Mouse (Mus musculus): ENCODE measurements around the gene Btbd17. TPM values are rescaled to one million over a fixed set of nuclear protein-coding genes. Genes with fewer than 3 reads are reported as not detected.

Gene Btbd17
- polyA plus RNA-seq, 1 experiment from 2014 or later, result not detected

DNA sequence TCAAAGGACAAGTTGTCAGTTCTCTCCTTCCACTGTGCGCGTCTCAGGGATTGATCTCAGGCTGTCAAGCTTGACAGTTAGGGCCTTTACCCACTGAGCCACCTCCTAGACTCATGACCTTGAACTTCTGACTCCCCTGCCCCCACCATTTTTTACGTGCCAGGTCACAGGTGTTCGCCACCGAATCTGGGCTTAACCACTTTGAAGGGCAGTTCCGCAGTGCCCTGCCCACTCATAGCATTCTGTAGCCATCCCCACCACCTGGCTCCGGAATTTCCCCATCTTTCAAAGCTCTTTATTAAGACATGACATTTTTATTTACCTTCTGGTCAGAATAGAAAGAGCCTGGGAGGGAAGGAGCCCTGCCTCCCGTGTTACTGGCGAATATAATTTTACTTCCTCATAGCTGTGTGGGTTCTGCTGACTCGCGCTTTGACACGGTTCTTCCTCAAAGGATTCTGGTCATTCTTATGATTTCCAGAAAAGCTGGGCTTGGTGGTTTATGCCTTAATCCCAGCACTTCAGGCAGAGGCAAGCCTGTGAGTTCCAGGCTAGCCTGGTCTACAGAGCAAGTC is 48.1 kb downstream of the Btbd17 start:
- no peak overlapping the region for H3K27ac ChIP-seq (ENCODE audit: low read length)
- no peak overlapping the region for H3K4me2 ChIP-seq (ENCODE audit: low read depth, low read length)
- H3K9ac ChIP-seq (ENCODE audit: low read length), result no peak overlapping the region
- no peaks in the 10 kb centered on the region for H3K36me3 ChIP-seq (ENCODE audit: control insufficient read depth, insufficient read depth)
- no peaks in the 10 kb centered on the region for H3K9me3 ChIP-seq (replicated peaks; ENCODE audit: control insufficient read depth, low read length)
- no peak for ATAC-seq (replicated peaks; ENCODE audit: extremely low read depth, insufficient read depth, low FRiP score)
- 0 out of 2 replicates have a peak, but pooled peaks cover 3% of the 10 kb centered on the region for H3K27me3 ChIP-seq (ENCODE audit: control insufficient read depth, insufficient read depth, low read length)
- H3K4me1 ChIP-seq (ENCODE audit: control insufficient read depth, insufficient read depth, low read length), result no peaks in the 10 kb centered on the region
- WGBS, result 77% methylated on average over 12 of the region's 12 CpGs
- H3K4me3 ChIP-seq (ENCODE audit: low read length), result no peak overlapping the region

DNA sequence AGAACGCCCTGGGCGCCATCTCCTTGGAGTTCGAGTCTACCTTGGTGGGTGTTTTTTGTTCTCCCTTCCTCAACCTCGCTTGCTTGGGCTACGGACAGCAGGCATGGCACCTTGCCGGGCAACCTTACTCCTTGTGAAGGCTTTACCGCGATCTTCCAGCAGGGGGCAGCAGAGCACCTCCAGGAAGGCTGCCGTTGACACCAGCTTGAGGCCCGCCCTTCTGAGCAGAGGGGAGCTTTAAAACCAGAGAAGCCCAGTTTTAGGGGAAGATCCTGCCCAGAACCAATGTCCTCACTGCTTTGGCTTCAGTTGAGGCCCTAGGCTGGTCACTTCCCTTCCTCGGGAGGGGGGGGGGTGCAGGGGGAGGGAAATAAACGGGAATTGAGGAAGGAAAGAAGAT is 50.6 kb downstream of the Btbd17 start:
- H3K4me1 ChIP-seq (ENCODE audit: control insufficient read depth, insufficient read depth, low read length), result peaks cover 5% of the 10 kb centered on the region
- 1% methylated on average over 12 of the region's 12 CpGs for WGBS
- H3K9me3 ChIP-seq (replicated peaks; ENCODE audit: control insufficient read depth, low read length), result no peaks in the 10 kb centered on the region
- H3K9ac ChIP-seq (ENCODE audit: low read length), result 0 out of 2 replicates have a peak overlapping the region, but pooled peaks have one; percentile 5
- H3K4me2 ChIP-seq (ENCODE audit: low read depth, low read length), result peak overlapping the region; percentile 40; the same call in 1 of the 2 replicates
- H3K4me3 ChIP-seq (ENCODE audit: low read length), result no peak overlapping the region
- peak; percentile 63; the same call in 1 of the 2 replicates for ATAC-seq (replicated peaks; ENCODE audit: extremely low read depth, insufficient read depth, low FRiP score)
- H3K27me3 ChIP-seq (ENCODE audit: control insufficient read depth, insufficient read depth, low read length), result 0 out of 2 replicates have a peak, but pooled peaks cover 3% of the 10 kb centered on the region
- H3K36me3 ChIP-seq (ENCODE audit: control insufficient read depth, insufficient read depth), result no peaks in the 10 kb centered on the region
- no peak overlapping the region for H3K27ac ChIP-seq (ENCODE audit: low read length)

DNA sequence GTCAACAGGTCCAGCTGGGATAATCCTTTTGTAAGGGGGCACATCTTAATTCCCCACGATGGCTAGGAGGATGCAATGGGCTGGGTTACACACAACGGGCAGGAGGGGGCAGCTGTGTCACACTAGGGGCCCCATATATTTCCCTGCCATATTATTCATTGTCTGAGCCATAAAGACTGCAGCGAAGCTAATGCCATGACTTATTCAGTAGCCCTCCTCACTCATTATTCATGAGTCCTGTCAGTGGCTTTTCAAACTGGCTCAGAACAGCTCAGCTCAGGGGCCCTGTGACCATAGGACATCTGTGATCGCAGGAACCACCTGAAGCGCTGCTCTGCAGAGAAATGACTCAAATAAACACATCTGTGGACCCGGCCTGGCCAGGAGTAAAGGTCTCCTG is 54.3 kb downstream of the Btbd17 start:
- Histone ChIP-seq H3K27ac (ENCODE audit: low read length) (no peak overlapping the region), H3K4me1 (ENCODE audit: control insufficient read depth, insufficient read depth, low read length) (peaks cover 5% of the 10 kb centered on the region), H3K9me3 (replicated peaks; ENCODE audit: control insufficient read depth, low read length) (no peaks in the 10 kb centered on the region), H3K4me3 (ENCODE audit: low read length) (no peak overlapping the region), H3K4me2 (ENCODE audit: low read depth, low read length) (no peak overlapping the region), H3K9ac (ENCODE audit: low read length) (no peak overlapping the region), H3K36me3 (ENCODE audit: control insufficient read depth, insufficient read depth) (no peaks in the 10 kb centered on the region), H3K27me3 (ENCODE audit: control insufficient read depth, insufficient read depth, low read length) (0 out of 2 replicates have a peak, but pooled peaks cover 3% of the 10 kb centered on the region)
- ATAC-seq (replicated peaks; ENCODE audit: extremely low read depth, insufficient read depth, low FRiP score), result no peak
- WGBS, result 60% methylated on average over 6 of the region's 6 CpGs

Other genes with a start within 250 kb of the Btbd17 start
- 509 and 560 TPM in 2 replicates for gene Rpl38, start 127.4 kb downstream of the Btbd17 start, polyA plus RNA-seq (2015; fragmentation: Nextera tagmentation; extraction: Ambion mirVana)
- gene Ttyh2, start 120.5 kb downstream of the Btbd17 start, polyA plus RNA-seq (2015; fragmentation: Nextera tagmentation; extraction: Ambion mirVana), result 11.4 and 11.9 TPM in 2 replicates
- gene Dnaic2, start 68.5 kb downstream of the Btbd17 start, polyA plus RNA-seq (2015; fragmentation: Nextera tagmentation; extraction: Ambion mirVana), result 1.1 and 1.3 TPM in 2 replicates
- gene Kif19a, start 30.6 kb downstream of the Btbd17 start, polyA plus RNA-seq (2015; fragmentation: Nextera tagmentation; extraction: Ambion mirVana), result 0.16 and 0.25 TPM in 2 replicates
- gene Gpr142, start 3.0 kb upstream of the Btbd17 start, polyA plus RNA-seq (2015; fragmentation: Nextera tagmentation; extraction: Ambion mirVana), result not detected in 2 replicates
- 14.5 and 15.4 TPM in 2 replicates for gene Gprc5c, start 55.2 kb upstream of the Btbd17 start, polyA plus RNA-seq (2015; fragmentation: Nextera tagmentation; extraction: Ambion mirVana)
- 1.2 and 1.4 TPM in 2 replicates for gene Cd300a, start 94.1 kb upstream of the Btbd17 start, polyA plus RNA-seq (2015; fragmentation: Nextera tagmentation; extraction: Ambion mirVana)
- gene Cd300lb, start 138.4 kb upstream of the Btbd17 start, polyA plus RNA-seq (2015; fragmentation: Nextera tagmentation; extraction: Ambion mirVana), result 0.59 and 0.70 TPM in 2 replicates
- gene Cd300c, start 173.2 kb upstream of the Btbd17 start, polyA plus RNA-seq (2015; fragmentation: Nextera tagmentation; extraction: Ambion mirVana), result not detected in 2 replicates
- 0.26 and 0.37 TPM in 2 replicates for gene Cd300ld, start 194.0 kb upstream of the Btbd17 start, polyA plus RNA-seq (2015; fragmentation: Nextera tagmentation; extraction: Ambion mirVana)
- gene Cd300c2, start 205.9 kb upstream of the Btbd17 start, polyA plus RNA-seq (2015; fragmentation: Nextera tagmentation; extraction: Ambion mirVana), result 1.5 and 2.3 TPM in 2 replicates
- not detected in 2 replicates for gene Cd300ld2, start 220.2 kb upstream of the Btbd17 start, polyA plus RNA-seq (2015; fragmentation: Nextera tagmentation; extraction: Ambion mirVana)
- gene Cd300ld4, start 231.1 kb upstream of the Btbd17 start, polyA plus RNA-seq (2015; fragmentation: Nextera tagmentation; extraction: Ambion mirVana), result not detected in 2 replicates
- not detected in 2 replicates for gene Cd300ld5, start 241.8 kb upstream of the Btbd17 start, polyA plus RNA-seq (2015; fragmentation: Nextera tagmentation; extraction: Ambion mirVana)

Measured in heart, embryonic 16.5 days (tissue).